Mouse (Mus musculus) gastrocnemius, adult 2 months (tissue): ENCODE data around the gene Etfdh. TPM values are rescaled to one million over a fixed set of nuclear protein-coding genes. Genes with fewer than 3 reads are reported as not detected.
"Not testable (repeated sequence)": the region's sequence is repeated elsewhere in the genome, so short reads cannot be mapped to it uniquely, and the experiment has no call there.

Source experiments
- DNase-seq: peaks from one replicate; pipeline ENCODE4 v3.0.0; 2022
- H3K27ac ChIP-seq: fragments of 200-600 bp; 2 replicates; pipeline ENCODE4 v1.8.1; 2022; ENCODE audit warnings: mild to moderate bottlenecking
- H3K4me3 ChIP-seq: fragments of 200-600 bp; 2 replicates; pipeline ENCODE4 v1.8.1; 2022; ENCODE audit warnings: mild to moderate bottlenecking, moderate library complexity
- CTCF ChIP-seq: fragments of 200-600 bp; IDR thresholded peaks from 2 replicates; pipeline ENCODE4 v1.8.1; 2022; ENCODE audit warnings: antibody characterized with exemption, mild to moderate bottlenecking, moderate library complexity
- intact Hi-C: fragments of 180-260 bp; cut with DNase I; formaldehyde crosslinking; loops from one replicate; pipeline ENCODE4 v1.15.1; 2025
- total RNA-seq, 2 experiments: library from RNA; stranded (reverse); gene quantifications; 2 replicates each; pipeline ENCODE4 v1.2.3; 2021

The Etfdh gene
- total RNA-seq, 2 experiments from 2014 or later: 91.6 to 159 TPM

DNA sequence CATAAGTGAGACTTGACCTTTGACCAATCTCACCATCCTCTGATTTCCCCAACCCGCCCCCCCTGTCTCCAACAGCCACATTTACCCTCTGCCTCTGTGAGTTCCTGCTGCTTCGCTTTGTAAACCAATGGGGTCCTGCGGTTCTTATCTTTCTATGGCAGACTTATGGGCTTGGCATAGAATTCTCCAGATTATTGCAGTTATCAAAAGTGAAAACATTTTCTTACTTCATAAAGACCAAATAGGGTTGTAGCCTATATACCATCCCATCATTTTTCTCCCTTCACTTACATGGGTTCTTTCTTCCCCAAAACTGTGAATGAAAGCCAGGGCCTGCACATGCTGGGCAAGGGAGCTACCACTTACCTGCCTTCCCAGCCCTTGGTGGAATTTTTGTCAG lies 55.0 kb downstream of the Etfdh start:
- DNase-seq: no peak
- TF ChIP-seq CTCF: no peak
- intact Hi-C loops: no loop called here
- Histone ChIP-seq H3K4me3 (no peak overlapping the region), H3K27ac (no peak overlapping the region)

DNA sequence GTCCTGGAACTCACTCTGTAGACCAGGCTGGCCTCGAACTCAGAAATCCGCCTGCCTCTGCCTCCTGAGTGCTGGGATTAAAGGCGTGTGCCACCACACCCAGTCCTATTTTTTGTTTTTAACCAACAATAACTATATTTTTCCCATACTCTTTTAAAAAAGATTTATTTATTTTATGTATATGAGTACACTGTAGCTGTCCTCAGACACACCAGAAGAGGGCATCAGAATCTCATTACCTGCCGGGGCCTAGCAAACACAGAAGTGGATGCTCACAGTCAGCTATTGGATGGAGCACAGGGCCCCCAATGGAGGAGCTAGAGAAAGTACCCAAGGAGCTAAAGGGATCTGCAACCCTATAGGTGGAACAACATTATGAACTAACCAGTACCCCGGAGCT lies 55.9 kb downstream of the Etfdh start:
- DNase-seq, intact Hi-C loops, H3K4me3 ChIP-seq, H3K27ac ChIP-seq: not testable (repeated sequence)

DNA sequence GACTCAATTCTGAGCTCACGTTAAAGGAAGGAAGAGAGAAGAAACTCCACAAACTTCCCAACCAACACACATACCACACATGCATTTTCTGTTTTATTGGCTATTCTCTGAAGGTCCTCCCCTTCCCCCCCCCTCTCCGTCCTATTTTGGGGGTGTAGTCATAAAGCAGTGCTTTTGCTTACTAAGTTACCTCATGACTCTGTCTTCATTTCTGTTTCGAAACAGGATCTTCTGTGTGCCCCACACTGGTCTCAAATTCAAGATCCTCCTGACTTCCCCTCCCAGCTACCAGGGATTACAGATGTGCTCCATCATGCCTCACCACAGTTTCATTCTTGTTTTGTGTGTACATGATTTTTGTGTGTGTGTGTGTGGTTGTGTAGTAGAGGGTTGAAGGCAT lies 56.9 kb downstream of the Etfdh start:
- no peak for TF ChIP-seq CTCF
- no peak overlapping the region for H3K4me3 ChIP-seq
- H3K27ac ChIP-seq: no peak overlapping the region
- no peak for DNase-seq
- intact Hi-C loops: no loop called here

DNA sequence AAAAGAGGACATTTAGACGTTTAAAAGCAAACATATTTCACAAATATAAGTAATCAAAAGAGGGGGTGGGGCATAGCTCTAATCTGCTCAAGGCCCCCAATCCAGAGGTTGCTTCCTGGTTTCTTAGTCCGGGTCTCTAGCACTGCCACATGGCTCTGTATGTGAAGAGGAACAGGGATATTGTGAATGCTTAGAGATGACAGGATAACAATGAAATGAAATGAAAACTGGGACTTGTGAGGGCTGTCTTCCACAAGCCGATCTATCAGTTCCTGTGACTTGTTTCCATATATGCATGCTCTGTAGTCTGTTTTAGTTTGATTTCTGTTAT lies 60.0 kb downstream of the Etfdh start:
- H3K27ac ChIP-seq: no peak overlapping the region
- intact Hi-C loops: loop anchor here (5.0 kb wide), 4 partner anchors 37 to 367 kb away; partner anchors contain the start of gene Rapgef2
- no peak for TF ChIP-seq CTCF
- no peak for DNase-seq
- H3K4me3 ChIP-seq: no peak overlapping the region

DNA sequence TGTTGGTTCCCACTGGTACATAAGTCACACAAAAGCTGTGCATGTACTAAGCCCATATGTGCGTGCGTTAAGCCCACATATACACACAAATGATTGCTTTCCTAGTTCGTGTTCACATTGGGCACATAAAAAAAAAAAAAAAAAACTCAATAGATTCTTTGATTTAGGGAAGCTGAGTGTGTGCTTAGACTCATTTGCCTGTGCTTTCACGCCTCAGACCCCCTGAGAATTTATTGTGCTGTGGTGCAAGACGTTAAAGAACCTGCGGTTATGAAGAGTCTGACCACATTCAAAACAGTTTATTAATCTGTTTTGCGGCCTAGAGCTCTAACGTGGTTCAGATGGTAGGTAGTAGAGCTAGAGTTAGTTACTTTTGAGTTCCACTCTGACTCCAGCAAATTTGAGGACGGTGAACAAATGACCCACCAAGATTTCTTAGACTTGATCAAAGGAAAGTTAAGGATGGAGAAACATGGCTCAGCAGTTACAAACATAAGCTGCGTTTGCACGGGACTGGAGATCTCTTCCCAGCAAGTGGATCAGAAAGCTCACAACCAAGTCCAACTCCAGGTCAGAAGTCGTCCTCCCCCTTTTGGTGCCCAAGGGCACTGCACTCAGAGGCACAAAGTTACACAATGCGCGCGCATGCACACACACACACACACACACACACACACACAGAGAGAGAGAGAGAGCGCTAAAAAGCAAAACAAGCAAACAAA lies 60.5 kb downstream of the Etfdh start:
- H3K27ac ChIP-seq: peak overlapping the region; percentile 94
- H3K4me3 ChIP-seq: peak overlapping the region; percentile 89; the same call in 1 of the 2 replicates
- intact Hi-C loops: loop anchor here (5.0 kb wide), 4 partner anchors 36 to 366 kb away; partner anchors contain the start of gene Rapgef2
- no peak for DNase-seq
- TF ChIP-seq CTCF: no peak

DNA sequence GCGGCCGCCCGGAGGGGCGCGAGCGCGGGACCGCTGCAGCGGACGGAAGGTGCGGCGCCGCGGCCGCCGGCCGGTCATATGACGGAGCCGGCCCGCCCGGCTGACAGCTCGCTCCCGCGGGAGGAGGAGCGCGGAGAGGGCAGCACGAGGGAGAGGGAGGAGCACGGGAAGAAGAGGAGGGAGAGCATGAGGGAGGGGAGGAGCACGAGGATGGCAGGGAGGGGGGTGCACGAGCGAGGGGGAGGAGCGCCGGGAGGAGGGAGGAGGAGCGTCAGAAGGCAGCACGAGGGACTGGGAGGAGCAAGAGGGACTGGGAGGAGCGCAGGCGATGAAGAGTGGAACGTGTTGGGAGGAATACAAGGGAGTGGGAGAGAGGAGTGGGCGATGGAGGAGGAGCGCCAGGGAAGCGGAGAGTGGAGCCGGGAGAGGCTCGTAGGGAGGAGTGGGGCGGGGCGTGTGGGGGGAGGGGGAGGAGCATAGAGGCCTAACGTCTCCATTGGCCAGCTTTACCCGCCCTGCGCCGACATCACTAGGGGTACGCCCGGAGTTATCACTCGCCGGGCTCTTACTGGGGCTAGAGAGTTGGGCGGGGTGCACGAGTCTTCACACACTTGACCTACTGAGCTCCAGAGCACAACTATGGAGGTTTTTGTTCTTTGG lies 61.5 kb downstream of the Etfdh start, which contains the start of gene Fnip2:
TSS of gene Fnip2 (minus strand) at position 94 of the 660 bp plus-strand sequence.
- peak; percentile 94 for DNase-seq
- Histone ChIP-seq H3K27ac (peak within 1 kb of the TSS; percentile 94), H3K4me3 (peak within 1 kb of the TSS; percentile 89)
- intact Hi-C loops: loop anchor here (5.0 kb wide), 4 partner anchors 36 to 366 kb away; partner anchors contain the start of gene Rapgef2
- TF ChIP-seq CTCF: no peak

DNA sequence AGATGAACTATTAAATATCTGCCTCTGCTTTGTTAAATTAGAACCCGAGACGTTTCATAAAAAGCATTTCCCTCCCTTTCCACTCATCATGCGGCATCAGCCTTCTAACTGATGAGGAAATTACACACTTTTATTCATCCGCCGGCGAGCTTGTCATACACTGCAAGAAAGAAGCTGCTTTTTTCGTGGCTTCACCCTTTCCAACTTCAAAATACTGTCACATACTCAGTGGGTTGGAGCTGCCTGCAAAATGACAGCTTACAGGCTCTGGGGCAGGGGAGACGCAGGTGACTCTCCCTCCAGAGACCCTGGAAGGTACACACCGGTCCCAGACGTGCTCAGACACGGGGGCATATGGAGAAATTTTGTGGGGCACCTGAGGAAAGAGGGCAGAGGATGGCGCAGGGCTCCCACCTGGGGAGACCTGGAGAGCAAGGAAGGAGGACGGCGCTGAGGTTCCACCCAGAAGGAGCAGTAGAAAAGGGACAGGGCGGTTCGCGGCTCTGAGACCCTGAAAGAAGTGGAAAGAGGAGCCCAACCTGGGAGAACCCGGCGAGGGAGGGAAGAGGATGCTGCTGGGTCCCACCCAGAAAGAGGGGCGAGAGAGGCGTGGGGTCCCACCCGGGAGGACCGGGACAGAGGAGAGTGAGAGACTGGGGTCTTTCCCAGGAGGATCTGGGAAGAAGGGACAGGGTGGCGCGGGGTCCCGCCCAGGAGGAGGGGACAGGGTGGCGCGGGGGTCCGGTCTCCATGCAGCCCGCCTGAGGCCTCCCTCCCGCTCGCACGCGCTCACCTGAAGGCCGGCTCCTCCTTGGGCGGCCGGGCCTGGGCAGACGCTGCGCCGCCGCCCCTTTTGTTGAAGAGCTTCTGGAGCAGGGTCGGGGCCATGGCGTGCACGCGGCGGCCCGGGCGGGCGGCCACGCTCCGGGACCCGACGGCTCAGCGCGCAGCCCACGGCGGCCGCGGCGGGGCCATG lies 62.3 kb downstream of the Etfdh start:
- peak; percentile 25 for DNase-seq
- intact Hi-C loops: loop anchor here (5.0 kb wide), 4 partner anchors 35 to 365 kb away; partner anchors contain the start of gene Rapgef2
- Histone ChIP-seq H3K27ac (peak overlapping the region; percentile 94), H3K4me3 (peak overlapping the region; percentile 89)
- TF ChIP-seq CTCF: no peak

DNA sequence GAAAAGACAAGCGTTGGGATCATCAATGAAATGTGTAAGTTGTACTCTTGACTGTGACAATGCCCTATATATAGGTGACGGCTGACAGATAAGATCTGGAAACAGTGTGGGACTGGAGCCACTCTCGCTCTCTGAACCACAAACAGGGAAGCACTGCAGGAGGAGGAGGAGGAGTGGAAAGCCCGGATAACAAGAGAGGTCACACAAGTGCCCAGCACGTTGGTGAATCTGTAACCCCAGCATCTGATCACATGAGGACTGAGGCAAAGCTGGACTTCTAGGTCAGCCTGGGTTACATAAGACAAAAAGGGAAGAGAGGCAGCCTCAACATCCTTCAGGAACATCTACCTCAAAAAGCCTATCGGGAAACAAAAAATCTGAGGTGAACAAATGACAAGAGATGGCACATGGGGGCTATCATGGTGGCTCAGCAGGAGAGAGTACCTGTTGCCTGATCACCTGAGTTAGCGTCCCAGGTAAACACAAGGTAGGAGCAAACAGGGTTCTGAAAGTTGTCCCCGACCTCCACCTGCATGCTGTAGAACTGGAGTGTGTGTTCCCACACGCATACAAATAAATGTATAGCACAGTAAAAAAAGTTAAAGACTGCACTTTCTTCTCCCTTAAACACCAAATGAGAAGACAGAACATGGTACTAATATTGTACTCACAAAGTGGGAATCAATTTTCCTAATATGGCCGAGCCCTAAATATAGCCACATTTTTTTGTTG lies 64.3 kb downstream of the Etfdh start:
- Histone ChIP-seq H3K4me3 (no peak overlapping the region), H3K27ac (no peak overlapping the region)
- no peak for TF ChIP-seq CTCF
- DNase-seq: no peak
- intact Hi-C loops: loop anchor here (5.0 kb wide), 4 partner anchors 33 to 363 kb away; partner anchors contain the start of gene Rapgef2

DNA sequence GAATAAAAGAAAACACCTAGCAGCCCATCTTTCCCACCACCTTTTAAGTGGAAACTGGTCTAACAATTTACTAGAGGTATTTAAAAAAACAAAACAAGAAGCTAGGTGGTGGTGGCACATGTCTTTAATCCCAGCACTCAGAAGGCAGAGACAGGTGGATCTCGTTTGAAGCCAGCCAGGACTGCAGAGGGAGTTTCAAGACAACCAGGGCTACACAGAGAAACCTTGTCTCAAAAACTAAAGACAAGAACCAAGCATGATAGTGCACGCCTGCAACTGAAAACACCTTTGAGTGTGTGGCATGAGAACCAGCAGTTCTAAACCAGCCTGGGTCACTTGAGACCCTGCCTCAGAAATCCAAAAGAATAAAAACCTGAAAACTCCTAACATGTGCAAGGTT lies 65.8 kb downstream of the Etfdh start:
- DNase-seq: no peak
- no peak overlapping the region for H3K4me3 ChIP-seq
- no peak for TF ChIP-seq CTCF
- intact Hi-C loops: no loop called here
- no peak overlapping the region for H3K27ac ChIP-seq

DNA sequence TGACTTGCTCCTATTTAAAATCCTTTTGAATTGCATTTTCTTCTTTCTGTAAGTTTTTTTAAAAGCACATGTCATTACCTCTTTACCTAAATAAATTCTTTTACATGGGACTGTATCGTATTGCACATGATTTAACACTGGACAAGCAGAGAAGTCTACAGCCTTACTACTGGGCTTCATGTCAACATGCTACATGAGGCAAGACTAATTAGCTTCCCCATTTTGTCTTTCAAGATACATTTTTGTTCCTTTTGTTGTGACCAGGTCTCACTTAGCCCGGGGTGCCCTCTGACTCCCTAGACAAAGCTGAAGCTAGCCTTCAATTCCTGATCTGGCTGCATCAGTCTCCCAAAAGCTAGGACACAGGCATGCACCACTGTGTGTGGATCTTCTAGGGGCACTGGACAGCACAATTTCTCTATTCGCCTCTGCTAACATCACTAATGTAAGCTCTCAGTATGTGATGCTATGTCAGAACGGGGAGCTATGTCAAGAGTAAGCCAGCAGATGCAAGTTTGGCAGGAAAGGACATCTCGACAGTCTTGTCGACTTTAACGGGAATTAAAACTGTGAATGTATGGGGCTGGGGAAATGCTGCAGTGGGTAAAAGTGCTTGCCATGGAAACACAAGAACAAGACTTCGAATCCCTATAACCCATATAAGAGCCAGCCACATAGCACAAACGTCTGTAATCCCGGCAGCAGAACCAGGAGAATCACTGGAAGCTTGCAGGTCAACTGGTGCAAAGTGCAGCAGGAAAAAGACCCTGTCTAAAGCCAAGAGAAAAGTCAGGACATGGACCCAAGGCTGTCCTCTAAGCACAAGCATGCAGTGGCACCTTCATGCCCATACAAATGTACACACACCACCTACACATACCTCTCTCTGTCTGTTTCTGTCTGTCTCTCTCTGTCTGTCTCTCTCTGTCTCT lies 67.2 kb downstream of the Etfdh start:
- no peak for DNase-seq
- intact Hi-C loops: no loop called here
- no peak overlapping the region for H3K27ac ChIP-seq
- no peak overlapping the region for H3K4me3 ChIP-seq
- no peak for TF ChIP-seq CTCF

DNA sequence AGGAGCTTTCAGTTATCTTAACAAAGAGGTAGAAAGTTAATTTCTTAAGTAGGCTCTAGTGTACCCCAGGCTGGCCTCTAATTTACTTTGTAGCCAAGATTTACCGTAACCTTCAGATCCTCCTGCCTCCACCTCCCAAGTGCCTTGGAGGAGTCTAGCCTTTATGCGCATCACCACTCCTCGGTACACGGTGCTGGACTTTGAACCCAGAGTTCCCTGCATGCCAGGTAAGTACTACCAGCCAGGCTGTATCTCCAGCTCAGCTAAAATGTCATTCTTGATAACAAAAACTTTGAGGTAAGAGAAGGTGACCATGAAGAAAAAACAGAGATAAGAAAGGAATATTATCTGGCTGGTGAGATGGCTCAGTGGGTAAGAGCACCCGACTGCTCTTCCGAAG lies 68.7 kb downstream of the Etfdh start:
- H3K4me3 ChIP-seq: no peak overlapping the region
- intact Hi-C loops: no loop called here
- no peak overlapping the region for H3K27ac ChIP-seq
- no peak for DNase-seq
- no peak for TF ChIP-seq CTCF
